Mouse (Mus musculus) hindbrain, embryonic 15.5 days (tissue): Measurements from ENCODE around the gene Ccdc180. TPM values are rescaled to one million over a fixed set of nuclear protein-coding genes. Genes with fewer than 3 reads are reported as not detected.

ENCODE experiments used
- ATAC-seq: fragments of 200-750 bp; cut with Nextera tagmentation; 2 replicates; pipeline ENCODE4 v1.8.0; 2017; ENCODE audit warnings: low read depth, moderate number of reproducible peaks, moderate TSS enrichment; ENCODE audit not compliant: low FRiP score
- H3K27ac ChIP-seq: fragments of 300-500 bp; sonication (generic); replicated peaks from 2 replicates; pipeline ENCODE4 v1.5.1; 2015; ENCODE audit warnings: mild to moderate bottlenecking, inconsistent platforms
- H3K27me3 ChIP-seq: fragments of 300-500 bp; sonication (generic); 2 replicates; pipeline ENCODE4 v1.6.1; 2015; ENCODE audit warnings: control low read depth, inconsistent platforms
- H3K36me3 ChIP-seq: fragments of 300-500 bp; sonication (generic); 2 replicates; pipeline ENCODE4 v1.6.1; 2015; ENCODE audit warnings: control low read depth, inconsistent platforms
- H3K4me1 ChIP-seq: fragments of 300-500 bp; sonication (generic); replicated peaks from 2 replicates; pipeline ENCODE4 v1.6.1; 2015; ENCODE audit warnings: control low read depth, inconsistent platforms
- H3K4me2 ChIP-seq: fragments of 300-500 bp; sonication (generic); 2 replicates; pipeline ENCODE4 v1.6.1; 2015; ENCODE audit warnings: moderate library complexity, mild to moderate bottlenecking, inconsistent platforms
- H3K4me3 ChIP-seq: fragments of 300-500 bp; sonication (generic); 2 replicates; pipeline ENCODE4 v1.5.1; 2015; ENCODE audit warnings: mild to moderate bottlenecking, inconsistent platforms
- H3K9ac ChIP-seq: fragments of 300-500 bp; sonication (generic); 2 replicates; pipeline ENCODE4 v1.6.1; 2015; ENCODE audit warnings: inconsistent platforms
- H3K9me3 ChIP-seq: fragments of 300-500 bp; sonication (generic); 2 replicates; pipeline ENCODE4 v1.6.1; 2016; ENCODE audit warnings: control low read depth, inconsistent platforms
- WGBS: fragments of 180-500 bp; shearing (Covaris S2); methylation state at CpG from one replicate; pipeline ENCODE4 v1.1.7; 2015; 5-methylcytosine and 5-hydroxymethylcytosine counted together
- polyA plus RNA-seq: library from polyadenylated mRNA; unstranded; fragments of >200 nt; fragmentation: Nextera tagmentation; extraction: Ambion mirVana; gene quantifications from 2 replicates; pipeline ENCODE4 v1.2.1, GENCODE M21; 2015

Ccdc180 gene
- polyA plus RNA-seq, 1 experiment from 2014 or later, result 0.49 TPM

GRCm38 (mm10) chr4:45981054-45981453 lies 91.0 kb downstream of the Ccdc180 start:
- ATAC-seq, result no peak
- Histone ChIP-seq H3K27ac (no peak overlapping the region), H3K36me3 (no peaks in the 10 kb centered on the region), H3K9me3 (no peaks in the 10 kb centered on the region), H3K4me2 (no peak overlapping the region), H3K9ac (no peak overlapping the region), H3K4me3 (no peak overlapping the region), H3K27me3 (peaks cover 3% of the 10 kb centered on the region), H3K4me1 (no peaks in the 10 kb centered on the region)

- Histone ChIP-seq H3K4me2 (no peak overlapping the region), H3K9me3 (no peaks in the 10 kb centered on the region), H3K9ac (no peak overlapping the region), H3K4me3 (no peak overlapping the region), H3K27me3 (no peaks in the 10 kb centered on the region), H3K4me1 (no peaks in the 10 kb centered on the region), H3K36me3 (peaks cover 18% of the 10 kb centered on the region), H3K27ac (no peak overlapping the region)
- 71% methylated on average over 6 of the region's 6 CpGs for WGBS
- ATAC-seq, result no peak
Observed at GRCm38 (mm10) chr4:45990427-45991135, 100.5 kb downstream of the Ccdc180 start.

- Histone ChIP-seq H3K4me2 (no peak overlapping the region), H3K27me3 (no peaks in the 10 kb centered on the region), H3K27ac (no peak overlapping the region), H3K9me3 (no peaks in the 10 kb centered on the region), H3K9ac (no peak overlapping the region), H3K36me3 (peaks cover 11% of the 10 kb centered on the region; the same call in 1 of the 2 replicates), H3K4me3 (no peak overlapping the region), H3K4me1 (no peaks in the 10 kb centered on the region)
- no peak for ATAC-seq
- WGBS, result 88% methylated on average over 4 of the region's 4 CpGs
Observed at GRCm38 (mm10) chr4:45998536-45998935, 108.4 kb downstream of the Ccdc180 start.

Other genes starting within 250 kb of the Ccdc180 start
- gene Aldh1b1, start 91.3 kb upstream of the Ccdc180 start, polyA plus RNA-seq, result 17.9 and 19.9 TPM in 2 replicates
- gene Igfbpl1, start 63.4 kb upstream of the Ccdc180 start, polyA plus RNA-seq, result 36.3 and 59.8 TPM in 2 replicates
- 0.35 and 0.42 TPM in 2 replicates for gene Stra6l, start 41.6 kb upstream of the Ccdc180 start, polyA plus RNA-seq
- gene Tdrd7, start 75.0 kb downstream of the Ccdc180 start, polyA plus RNA-seq, result 28.6 and 30.0 TPM in 2 replicates
- gene Tmod1, start 148.6 kb downstream of the Ccdc180 start, polyA plus RNA-seq, result 1.6 and 1.9 TPM in 2 replicates
- 71.5 and 73.4 TPM in 2 replicates for gene Ncbp1, start 248.3 kb downstream of the Ccdc180 start, polyA plus RNA-seq
- 33.4 and 34.0 TPM in 2 replicates for gene Tstd2, start 248.4 kb downstream of the Ccdc180 start, polyA plus RNA-seq